Mouse (Mus musculus) midbrain, embryonic 14.5 days (tissue): Measurements from ENCODE around the gene Rffl. TPM values are rescaled to one million over a fixed set of nuclear protein-coding genes. Genes with fewer than 3 reads are reported as not detected.

Source experiments
- ATAC-seq: fragments of 200-750 bp; cut with Nextera tagmentation; 2 replicates; pipeline ENCODE4 v1.8.0; 2017; ENCODE audit warnings: moderate number of reproducible peaks, moderate library complexity; ENCODE audit not compliant: low FRiP score, low TSS enrichment
- DNase-seq: peaks from one replicate; pipeline ENCODE4 v3.0.0-alpha.2; 2015
- H3K27ac ChIP-seq: fragments of 300-500 bp; sonication (generic); replicated peaks from 2 replicates; pipeline ENCODE4 v1.5.1; 2014; ENCODE audit warnings: mild to moderate bottlenecking, low read depth, low read length, moderate library complexity
- H3K27me3 ChIP-seq: fragments of 300-500 bp; sonication (generic); 2 replicates; pipeline ENCODE4 v1.6.1; 2014; ENCODE audit warnings: low read length, control low read depth, mixed read lengths; ENCODE audit not compliant: control insufficient read depth, insufficient read depth
- H3K36me3 ChIP-seq: fragments of 300-500 bp; sonication (generic); 2 replicates; pipeline ENCODE4 v1.6.1; 2014; ENCODE audit warnings: low read length, control low read depth; ENCODE audit not compliant: control insufficient read depth, insufficient read depth
- H3K4me1 ChIP-seq: fragments of 300-500 bp; sonication (generic); 2 replicates; pipeline ENCODE4 v1.6.1; 2014; ENCODE audit warnings: mild to moderate bottlenecking, antibody characterized with exemption, low read length, control low read depth; ENCODE audit not compliant: control insufficient read depth, insufficient read depth
- H3K4me2 ChIP-seq: fragments of 300-500 bp; sonication (generic); 2 replicates; pipeline ENCODE4 v1.6.1; 2014; ENCODE audit warnings: mild to moderate bottlenecking, low read length, moderate library complexity
- H3K4me3 ChIP-seq: fragments of 300-500 bp; sonication (generic); replicated peaks from 2 replicates; pipeline ENCODE4 v1.5.1; 2014; ENCODE audit warnings: low read depth, low read length
- H3K9ac ChIP-seq: fragments of 300-500 bp; sonication (generic); replicated peaks from 2 replicates; pipeline ENCODE4 v1.6.1; 2014; ENCODE audit warnings: mild to moderate bottlenecking, low read length, moderate library complexity
- H3K9me3 ChIP-seq: fragments of 300-500 bp; sonication (generic); 2 replicates; pipeline ENCODE4 v1.6.1; 2016; ENCODE audit warnings: low read length, control low read depth, mixed read lengths; ENCODE audit not compliant: control insufficient read depth
- WGBS: fragments of 180-500 bp; shearing (Covaris S2); extraction: QIAGEN DNeasy Blood & Tissue Kit; methylation state at CpG from one replicate; pipeline ENCODE4 v1.1.7; 2014; 5-methylcytosine and 5-hydroxymethylcytosine counted together
- polyA plus RNA-seq: library from polyadenylated mRNA; unstranded; fragments of >200 nt; fragmentation: Nextera tagmentation; extraction: Ambion mirVana; gene quantifications from 2 replicates; pipeline ENCODE4 v1.2.1, GENCODE M21; 2014

Rffl gene
- polyA plus RNA-seq, 1 experiment from 2014 or later: 4.2 TPM

DNA sequence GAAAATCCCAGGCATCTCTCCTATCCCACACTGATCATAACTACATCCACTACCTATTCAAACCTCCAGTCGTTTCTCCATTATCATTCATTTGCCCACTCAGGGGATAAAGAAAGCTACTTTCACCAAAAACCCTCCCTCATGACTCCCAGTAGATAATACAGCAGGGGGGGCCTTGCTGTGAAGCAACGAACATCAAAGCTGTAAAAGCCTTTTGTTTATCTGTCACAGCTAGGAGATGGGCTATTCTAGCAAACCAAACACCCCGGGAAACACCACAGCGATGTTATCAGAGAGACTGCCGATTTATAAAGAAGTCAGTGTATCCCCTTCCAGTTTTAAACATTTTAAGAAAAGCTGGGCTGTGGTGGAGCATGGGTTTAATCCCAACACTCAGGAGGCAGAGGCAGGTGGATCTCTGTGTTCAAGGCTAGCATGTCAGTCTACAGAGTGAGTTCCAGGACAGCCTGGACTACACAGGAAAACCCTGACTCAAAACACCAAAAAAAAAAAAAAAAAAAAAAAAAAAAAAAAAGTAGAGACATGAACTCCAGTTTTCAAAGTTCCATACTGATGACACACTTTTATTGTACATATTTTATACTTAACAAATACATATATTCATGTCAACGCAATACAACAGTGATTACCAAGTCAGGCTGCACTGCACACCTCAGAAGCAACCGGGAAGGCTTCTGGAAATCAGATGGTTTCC lies 4.0 kb downstream of the Rffl start:
- WGBS: 28% methylated on average over 7 of the region's 7 CpGs
- Histone ChIP-seq H3K36me3 (no peaks in the 10 kb centered on the region), H3K9me3 (no peaks in the 10 kb centered on the region), H3K4me1 (no peaks in the 10 kb centered on the region; the same call in 1 of the 2 replicates), H3K9ac (no peak overlapping the region), H3K27me3 (no peaks in the 10 kb centered on the region), H3K4me2 (no peak overlapping the region), H3K4me3 (no peak overlapping the region), H3K27ac (no peak overlapping the region)
- no peak for DNase-seq
- no peak for ATAC-seq

DNA sequence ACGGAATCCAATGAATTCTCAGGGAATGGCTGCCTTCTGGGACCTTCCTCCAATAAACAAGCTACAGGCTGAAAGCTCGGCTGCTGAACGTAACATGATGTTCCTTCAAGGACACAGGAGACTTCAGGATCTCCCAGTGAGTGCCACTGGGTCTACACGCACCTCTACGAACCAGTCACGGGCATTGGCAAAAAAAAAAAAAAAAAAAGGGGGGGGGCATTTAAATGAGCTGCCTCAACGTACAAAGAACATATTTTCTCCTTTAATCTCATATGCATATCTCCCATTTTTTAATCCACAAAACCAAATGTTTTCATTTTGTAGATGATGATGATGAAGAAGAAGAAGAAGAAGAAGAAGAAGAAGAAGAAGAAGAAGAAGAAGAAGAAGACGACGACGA lies 5.1 kb downstream of the Rffl start:
- H3K27me3 ChIP-seq: no peaks in the 10 kb centered on the region
- no peaks in the 10 kb centered on the region; the same call in 1 of the 2 replicates for H3K4me1 ChIP-seq
- ATAC-seq: no peak
- no peak overlapping the region for H3K9ac ChIP-seq
- 81% methylated on average over 10 of the region's 10 CpGs for WGBS
- H3K27ac ChIP-seq: no peak overlapping the region
- no peak overlapping the region for H3K4me3 ChIP-seq
- H3K4me2 ChIP-seq: no peak overlapping the region
- H3K36me3 ChIP-seq: no peaks in the 10 kb centered on the region
- DNase-seq: no peak
- H3K9me3 ChIP-seq: no peaks in the 10 kb centered on the region

DNA sequence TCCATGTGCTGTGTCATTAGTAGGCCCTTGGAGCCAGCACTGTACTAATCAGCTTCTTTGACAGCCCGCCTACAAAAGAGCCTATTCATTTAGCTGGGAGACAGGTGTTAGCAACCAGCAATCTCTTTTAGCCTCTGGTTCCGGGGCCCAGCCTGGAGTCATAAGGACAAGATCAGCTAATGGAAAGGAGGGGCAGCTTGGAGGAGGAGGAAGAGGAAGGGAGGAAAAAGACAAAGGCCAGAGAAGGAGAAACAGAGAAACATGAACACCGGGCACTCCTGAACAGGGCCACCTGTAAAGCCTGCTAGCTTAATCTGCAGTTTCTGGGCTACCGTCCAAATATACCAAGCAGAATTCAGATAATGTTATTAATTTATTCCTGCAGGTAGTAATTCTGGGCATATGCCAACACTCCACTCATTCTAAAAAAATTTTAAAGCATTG lies 7.5 kb downstream of the Rffl start:
- DNase-seq: peak; percentile 44
- peak overlapping the region; percentile 55; the same call in 1 of the 2 replicates for H3K27ac ChIP-seq
- H3K4me1 ChIP-seq: no peaks in the 10 kb centered on the region; the same call in 1 of the 2 replicates
- no peak overlapping the region for H3K4me2 ChIP-seq
- WGBS: 33% methylated on average over 4 of the region's 4 CpGs
- ATAC-seq: no peak
- H3K9me3 ChIP-seq: no peaks in the 10 kb centered on the region
- H3K36me3 ChIP-seq: no peaks in the 10 kb centered on the region
- no peak overlapping the region for H3K4me3 ChIP-seq
- H3K27me3 ChIP-seq: no peaks in the 10 kb centered on the region
- no peak overlapping the region for H3K9ac ChIP-seq

DNA sequence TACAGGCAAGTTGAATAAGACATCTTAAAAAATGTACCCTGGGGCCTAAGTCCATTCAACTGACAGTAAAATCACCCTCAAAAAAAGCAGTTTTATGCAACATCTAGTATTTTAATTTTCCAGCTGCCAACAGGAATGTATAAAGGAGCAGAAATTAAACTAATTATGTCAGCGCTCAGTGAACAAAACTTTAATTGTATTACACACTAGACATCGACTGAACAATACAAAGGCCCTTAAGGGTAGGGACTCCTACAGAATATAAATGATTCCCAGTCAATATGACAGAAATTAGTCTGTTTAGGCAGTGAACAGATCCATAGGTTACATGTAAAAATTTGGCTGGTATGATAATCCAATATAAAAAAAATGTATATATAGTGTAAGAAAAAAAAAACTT lies 8.0 kb downstream of the Rffl start:
- Histone ChIP-seq H3K27ac (peak overlapping the region; percentile 55; the same call in 1 of the 2 replicates), H3K9me3 (no peaks in the 10 kb centered on the region), H3K9ac (no peak overlapping the region), H3K27me3 (no peaks in the 10 kb centered on the region), H3K4me3 (no peak overlapping the region), H3K4me2 (no peak overlapping the region), H3K36me3 (no peaks in the 10 kb centered on the region), H3K4me1 (no peaks in the 10 kb centered on the region; the same call in 1 of the 2 replicates)
- 31% methylated on average over 2 of the region's 2 CpGs for WGBS
- ATAC-seq: no peak
- peak; percentile 41 for DNase-seq

DNA sequence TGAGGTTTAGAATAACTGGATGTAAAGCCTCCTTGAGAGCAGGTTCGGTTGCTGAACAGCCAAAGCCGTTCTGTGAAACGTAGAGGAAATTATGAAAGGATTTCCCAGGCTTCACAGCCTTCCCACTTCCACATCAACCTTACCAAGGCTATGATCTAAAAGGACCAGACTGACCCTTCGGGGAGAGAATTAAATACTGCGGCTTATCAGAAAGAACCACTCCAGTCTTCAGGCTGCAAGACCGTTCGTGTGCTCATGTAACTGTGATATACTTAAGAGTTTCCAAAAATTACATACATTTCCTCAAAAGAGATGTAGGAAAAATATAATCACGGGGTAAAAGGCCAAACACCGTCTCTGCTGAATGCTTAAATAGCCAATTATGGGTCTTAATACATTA lies 8.4 kb downstream of the Rffl start:
- H3K9ac ChIP-seq: no peak overlapping the region
- DNase-seq (peak; percentile 36), ATAC-seq (no peak)
- H3K27me3 ChIP-seq: no peaks in the 10 kb centered on the region
- H3K36me3 ChIP-seq: no peaks in the 10 kb centered on the region
- no peak overlapping the region for H3K4me3 ChIP-seq
- no peak overlapping the region for H3K4me2 ChIP-seq
- H3K9me3 ChIP-seq: no peaks in the 10 kb centered on the region
- H3K27ac ChIP-seq: no peak overlapping the region
- no peaks in the 10 kb centered on the region; the same call in 1 of the 2 replicates for H3K4me1 ChIP-seq
- 57% methylated on average over 9 of the region's 9 CpGs for WGBS

DNA sequence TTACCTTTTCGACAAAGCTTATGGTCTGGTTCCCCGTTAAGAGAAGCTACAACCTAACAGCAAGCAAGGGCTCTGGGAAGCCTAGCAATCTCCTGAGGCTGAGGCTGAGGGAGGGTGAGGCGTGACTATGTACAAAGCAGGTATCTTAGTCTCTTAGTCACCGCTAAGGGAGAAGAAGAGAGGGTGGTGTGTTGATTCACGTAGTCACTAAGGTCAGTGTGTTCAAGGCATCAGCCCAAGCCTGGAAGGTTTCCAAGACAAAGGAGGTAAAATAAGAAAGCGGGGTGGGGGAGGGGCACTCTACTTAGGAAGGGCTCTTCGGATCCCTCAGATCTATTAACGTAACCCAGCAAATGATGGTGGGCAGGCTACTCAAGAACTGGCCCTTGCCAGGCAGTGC lies 9.5 kb downstream of the Rffl start:
- no peak for DNase-seq
- no peak overlapping the region for H3K27ac ChIP-seq

DNA sequence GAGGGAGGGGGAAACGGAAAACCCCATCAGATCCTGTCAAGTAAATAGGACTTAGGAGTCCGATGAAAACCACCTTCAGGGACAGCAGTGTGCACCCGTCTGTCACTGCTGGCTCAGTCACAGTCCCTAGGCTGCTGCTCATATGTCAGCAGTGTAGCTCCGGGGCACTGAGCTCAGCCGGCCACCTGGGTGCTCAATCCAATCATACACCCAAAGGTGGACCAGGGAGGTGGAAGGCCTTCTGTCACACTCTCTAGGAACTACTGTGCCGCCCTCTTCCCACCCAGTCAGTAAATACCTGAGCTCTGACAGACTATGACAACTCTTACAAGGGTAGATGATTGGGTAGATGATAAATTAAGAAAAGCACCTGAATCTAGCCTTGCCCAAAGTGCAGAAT lies 10.3 kb downstream of the Rffl start:
- 80% methylated on average over 6 of the region's 6 CpGs for WGBS
- no peak for ATAC-seq

More for the DNA sequence above, 9.5 kb downstream of the Rffl start:
- Histone ChIP-seq H3K9ac (no peak overlapping the region), H3K4me3 (no peak overlapping the region), H3K27me3 (no peaks in the 10 kb centered on the region), H3K9me3 (no peaks in the 10 kb centered on the region), H3K36me3 (no peaks in the 10 kb centered on the region), H3K4me1 (no peaks in the 10 kb centered on the region; the same call in 1 of the 2 replicates), H3K4me2 (no peak overlapping the region)
- 75% methylated on average over 8 of the region's 8 CpGs for WGBS
- ATAC-seq: no peak

DNA sequence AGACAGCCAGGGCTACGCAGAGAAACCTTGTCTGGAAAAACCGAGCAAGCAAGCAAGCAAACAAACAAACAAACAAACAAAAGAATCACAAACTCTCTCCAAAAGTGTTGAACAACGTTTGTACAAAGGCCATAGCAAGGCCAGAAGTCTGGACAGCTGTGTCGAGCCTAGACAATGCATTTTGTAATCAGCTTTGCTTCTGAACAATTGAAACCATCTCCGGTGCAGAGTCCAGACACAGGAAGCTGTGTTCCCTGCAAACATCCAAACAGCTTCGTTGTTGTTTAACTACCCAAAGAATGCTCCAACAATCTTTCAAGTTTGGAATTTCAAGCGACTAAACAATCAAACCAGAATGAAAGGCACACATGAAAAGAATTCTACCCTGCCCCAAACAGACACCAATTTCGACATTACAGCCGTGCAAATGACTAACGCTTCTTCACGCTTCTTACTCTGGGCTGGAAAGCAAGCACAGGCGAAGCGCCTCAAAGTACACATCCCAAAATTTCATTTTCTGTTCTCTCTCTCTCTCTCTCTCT lies 13.6 kb downstream of the Rffl start:
- Histone ChIP-seq H3K4me1 (no peaks in the 10 kb centered on the region; the same call in 1 of the 2 replicates), H3K9me3 (no peaks in the 10 kb centered on the region), H3K9ac (no peak overlapping the region), H3K27ac (no peak overlapping the region), H3K27me3 (no peaks in the 10 kb centered on the region), H3K4me3 (no peak overlapping the region), H3K4me2 (no peak overlapping the region), H3K36me3 (no peaks in the 10 kb centered on the region)
- no peak for DNase-seq
- no peak for ATAC-seq
- WGBS: 80% methylated on average over 13 of the region's 13 CpGs

More for the DNA sequence above, 10.3 kb downstream of the Rffl start:
- Histone ChIP-seq H3K9me3 (no peaks in the 10 kb centered on the region), H3K9ac (no peak overlapping the region), H3K27me3 (no peaks in the 10 kb centered on the region), H3K4me3 (no peak overlapping the region), H3K36me3 (no peaks in the 10 kb centered on the region), H3K4me2 (no peak overlapping the region), H3K27ac (no peak overlapping the region), H3K4me1 (no peaks in the 10 kb centered on the region; the same call in 1 of the 2 replicates)
- DNase-seq: no peak

DNA sequence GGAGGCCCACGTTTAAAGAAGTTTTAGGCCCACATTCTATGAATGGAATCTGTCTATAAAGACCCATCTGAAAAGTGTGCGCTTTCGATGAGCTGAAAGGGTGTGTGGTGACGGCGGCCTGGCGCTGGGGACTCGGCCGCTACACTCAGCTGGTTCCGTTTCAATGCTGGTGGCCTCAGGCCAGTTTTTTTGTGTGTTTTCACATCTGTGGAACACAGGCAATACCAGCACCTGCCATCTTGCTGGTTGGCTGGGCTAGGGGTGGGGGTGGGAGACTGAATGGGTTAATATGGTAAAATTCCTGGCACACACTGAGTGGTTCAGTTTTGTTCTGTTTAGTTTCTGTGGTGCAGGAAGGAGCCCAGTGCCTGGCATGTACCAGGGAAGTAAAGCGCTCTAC lies 15.0 kb downstream of the Rffl start:
- no peak for ATAC-seq
- H3K4me2 ChIP-seq: no peak overlapping the region
- H3K27ac ChIP-seq: no peak overlapping the region
- 51% methylated on average over 10 of the region's 10 CpGs for WGBS
- H3K36me3 ChIP-seq: no peaks in the 10 kb centered on the region
- 0 out of 2 replicates have a peak, but pooled peaks cover 2% of the 10 kb centered on the region for H3K4me1 ChIP-seq
- no peaks in the 10 kb centered on the region for H3K9me3 ChIP-seq
- DNase-seq: peak; percentile 63
- no peak overlapping the region for H3K4me3 ChIP-seq
- H3K9ac ChIP-seq: no peak overlapping the region
- H3K27me3 ChIP-seq: no peaks in the 10 kb centered on the region
